Mouse (Mus musculus) layer of hippocampus, adult 18-20 months (tissue): ENCODE measurements at regions not wholly inside any gene's neighbourhood (a gene's known extent, or its start where the extent isn't known, plus 50 kb on each side); places are given as distances from the start of the nearest gene placed in this dataset.
"Not testable (repeated sequence)": the region's sequence is repeated elsewhere in the genome, so short reads cannot be mapped to it uniquely, and the experiment has no call there.

ENCODE experiments used
- DNase-seq, 2 experiments: peaks; one replicate each; pipeline ENCODE4 v3.0.0; 2022; ENCODE audit warnings: low spot score in 2 of 2

DNA sequence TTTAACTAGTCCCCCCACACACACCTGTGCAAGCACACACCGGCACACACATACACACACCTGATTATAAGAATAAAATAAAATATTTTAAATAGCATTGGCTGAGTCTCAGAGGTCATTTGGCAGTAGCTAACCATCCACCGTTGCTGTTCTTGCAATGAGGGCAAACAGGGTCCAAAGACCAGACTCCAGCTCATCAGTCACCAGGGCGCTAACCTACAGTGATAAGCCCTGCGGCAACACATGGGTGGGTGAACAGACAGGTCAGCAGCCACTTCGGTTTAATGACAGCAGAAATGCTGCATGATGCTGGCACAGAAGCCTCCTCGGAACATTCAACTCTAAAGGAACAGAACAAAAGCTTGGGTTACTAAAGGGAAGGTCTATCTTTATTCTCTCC lies 54.9 kb downstream of the Tas2r134 start:
- DNase-seq, result no peak

DNA sequence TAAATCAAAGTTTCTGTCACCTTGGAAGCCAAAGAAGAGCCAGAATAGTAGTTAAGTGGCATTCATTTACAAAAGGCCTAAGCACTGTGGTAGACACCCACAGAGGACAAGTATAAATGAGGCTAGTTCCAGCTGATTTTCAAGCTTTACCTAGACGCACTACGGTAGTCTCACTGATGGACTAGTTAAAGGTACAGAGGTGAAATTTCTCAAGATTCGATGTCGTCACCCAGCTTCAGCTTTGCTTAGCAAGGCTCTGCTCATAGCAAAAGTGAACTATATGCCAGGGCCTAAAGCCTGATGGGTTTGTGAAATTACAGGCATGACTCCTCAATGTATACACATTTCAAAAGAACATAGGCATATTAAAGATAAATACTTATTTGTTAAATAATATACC lies 55.4 kb downstream of the Tas2r134 start:
- no peak for DNase-seq

DNA sequence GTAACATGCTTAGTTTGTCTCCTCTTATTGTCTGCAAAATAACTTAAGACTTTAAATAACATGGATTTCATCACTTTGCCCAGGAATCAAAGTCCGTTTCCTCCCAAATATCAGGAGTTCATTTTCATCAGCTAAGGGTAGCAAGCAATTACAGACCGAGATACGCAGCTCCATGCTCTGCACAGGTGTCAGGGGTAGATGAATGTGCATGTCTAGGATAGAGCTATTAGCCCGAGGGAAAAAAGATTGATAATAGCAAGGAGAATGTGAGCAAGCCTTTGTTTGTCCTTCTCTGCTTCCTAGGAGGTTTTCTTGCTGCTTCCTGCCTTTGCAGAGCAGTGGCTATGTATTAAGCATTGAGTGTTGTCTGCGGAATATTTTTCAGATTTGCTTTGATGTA lies 77.8 kb downstream of the Tas2r134 start:
- DNase-seq, result no peak

DNA sequence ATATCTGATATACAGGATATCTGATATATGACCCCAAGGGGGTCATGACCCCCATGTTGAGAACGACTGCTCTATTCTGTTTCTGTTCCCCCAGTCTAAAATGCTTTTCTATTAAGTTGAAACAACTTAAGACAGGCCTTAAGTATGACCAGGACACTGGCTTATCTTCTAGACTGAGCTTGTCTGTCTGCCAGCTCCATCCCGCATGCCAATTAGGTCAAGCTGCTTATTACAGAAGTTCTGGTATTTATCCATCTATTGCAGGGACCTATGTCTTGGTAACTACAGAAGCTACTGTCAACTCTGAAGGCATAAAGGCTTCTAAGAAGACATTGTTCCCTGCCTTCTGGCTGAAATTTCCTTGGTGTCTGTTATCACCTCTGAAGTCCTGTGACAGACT lies 81.4 kb downstream of the Tas2r134 start:
- no peak for DNase-seq

DNA sequence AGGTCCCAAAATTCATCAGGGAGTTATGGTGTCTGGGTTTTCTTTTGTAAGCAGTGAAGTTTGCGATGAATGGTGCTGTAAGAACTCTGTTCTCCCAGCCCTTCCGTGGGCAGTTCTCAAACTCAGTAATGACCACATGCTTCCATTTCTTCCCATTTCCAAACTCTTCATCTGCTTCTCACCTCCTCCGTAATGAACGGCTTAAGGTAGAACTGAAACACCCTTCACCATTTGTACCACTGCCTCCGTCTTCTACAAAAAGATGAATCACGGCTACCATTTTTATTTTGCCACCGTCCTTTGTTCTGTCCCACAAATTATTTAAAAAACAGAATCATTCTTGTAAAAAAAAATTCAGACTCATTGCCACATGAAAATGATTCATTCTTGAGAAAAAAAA lies 85.3 kb downstream of the Tas2r134 start:
- no peak for DNase-seq

DNA sequence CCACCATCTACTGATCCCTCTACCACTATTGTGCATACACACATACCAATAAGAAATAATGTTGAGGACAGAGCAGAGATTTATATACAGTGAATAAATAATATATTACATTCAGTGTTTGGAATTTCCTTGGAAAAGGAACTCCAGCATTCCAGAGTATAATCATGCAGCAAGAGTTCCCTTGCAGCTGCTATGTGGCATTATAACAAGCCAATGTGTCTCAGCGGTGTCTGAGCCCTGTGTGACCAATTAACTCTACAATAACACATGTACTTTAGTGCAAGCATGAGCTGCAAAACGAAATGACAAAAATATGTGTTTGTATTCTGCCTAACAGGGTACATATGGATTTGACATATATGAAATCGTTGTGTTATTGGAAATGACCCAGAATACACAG lies 103.5 kb downstream of the Tas2r134 start:
- no peak for DNase-seq

DNA sequence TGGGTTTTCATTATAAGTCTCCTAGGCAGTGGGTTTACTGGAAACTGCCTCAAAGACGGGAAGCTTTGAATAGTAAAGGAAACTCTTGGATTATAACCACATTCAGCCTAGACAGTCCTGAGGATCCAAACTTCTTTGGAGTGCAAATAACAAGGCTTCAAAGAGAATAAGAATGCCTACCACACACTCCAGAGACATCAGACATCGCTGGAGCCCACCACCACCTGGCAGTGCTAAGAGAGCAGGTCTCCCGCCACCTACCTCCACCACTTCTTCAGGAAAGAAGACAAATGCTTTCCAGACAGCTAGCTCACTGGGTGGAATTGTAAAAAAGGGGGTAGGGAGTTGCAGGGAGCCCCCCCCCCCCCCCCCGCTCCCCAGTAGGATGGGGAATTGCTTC lies 104.4 kb downstream of the Tas2r134 start:
- DNase-seq, result no peak

DNA sequence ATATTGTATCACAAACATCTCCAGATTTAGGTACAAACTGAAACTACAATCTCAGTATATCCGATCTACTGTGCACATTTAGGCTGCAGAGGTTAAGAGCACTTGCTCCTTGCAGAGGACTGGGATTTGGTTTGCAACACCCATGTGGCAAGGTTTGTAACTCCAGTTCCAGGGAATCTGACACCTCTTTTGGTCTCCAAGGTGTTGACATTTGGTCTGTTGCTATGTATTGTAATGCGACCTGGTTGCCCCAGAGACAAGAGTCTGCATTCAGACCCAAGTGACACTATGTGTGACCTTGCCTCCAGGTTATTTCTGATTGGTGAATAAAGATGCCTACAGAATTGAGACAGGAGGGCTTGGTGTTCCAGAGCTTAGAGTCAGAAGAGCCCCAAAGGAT lies 105.0 kb downstream of the Tas2r134 start:
- DNase-seq, result no peak

DNA sequence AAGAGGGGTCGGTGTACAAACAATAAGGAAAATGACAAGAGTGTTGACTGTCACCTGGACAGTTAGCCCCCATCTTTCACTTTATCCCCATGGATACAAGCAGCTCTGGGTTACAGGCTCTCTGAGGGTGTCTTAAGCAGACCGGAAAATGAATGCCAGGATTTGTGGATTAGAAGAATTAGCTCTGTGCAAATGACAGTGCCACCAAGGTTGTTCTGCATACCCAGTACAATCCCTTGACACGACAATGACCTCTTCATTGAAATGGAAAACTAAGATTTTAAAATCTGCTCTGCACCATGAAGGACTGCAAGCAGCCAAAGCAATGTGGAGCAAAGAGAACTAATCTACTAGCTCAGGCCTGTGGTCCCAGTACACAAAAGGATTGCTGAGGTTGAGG lies 105.9 kb downstream of the Tas2r134 start:
- no peak for DNase-seq

DNA sequence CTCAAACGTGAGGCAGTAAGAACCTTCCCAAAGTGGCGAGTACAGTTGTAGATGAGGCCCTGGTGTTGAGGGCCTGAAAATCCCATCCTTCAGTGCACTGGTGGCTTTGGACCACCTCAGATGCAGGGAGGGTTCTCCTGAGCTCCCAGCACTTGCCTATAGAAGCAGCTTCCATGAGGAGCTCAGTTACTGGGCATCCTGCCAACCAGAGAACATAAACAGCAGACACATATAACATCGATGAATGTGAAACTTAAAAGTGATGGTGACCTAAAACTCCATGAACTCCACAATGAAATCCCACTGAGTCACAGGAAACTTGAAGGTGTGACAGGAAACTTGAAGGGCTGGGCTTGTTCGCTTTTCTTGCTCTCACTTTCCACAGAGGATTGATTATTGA lies 109.1 kb downstream of the Tas2r134 start:
- no peak for DNase-seq

DNA sequence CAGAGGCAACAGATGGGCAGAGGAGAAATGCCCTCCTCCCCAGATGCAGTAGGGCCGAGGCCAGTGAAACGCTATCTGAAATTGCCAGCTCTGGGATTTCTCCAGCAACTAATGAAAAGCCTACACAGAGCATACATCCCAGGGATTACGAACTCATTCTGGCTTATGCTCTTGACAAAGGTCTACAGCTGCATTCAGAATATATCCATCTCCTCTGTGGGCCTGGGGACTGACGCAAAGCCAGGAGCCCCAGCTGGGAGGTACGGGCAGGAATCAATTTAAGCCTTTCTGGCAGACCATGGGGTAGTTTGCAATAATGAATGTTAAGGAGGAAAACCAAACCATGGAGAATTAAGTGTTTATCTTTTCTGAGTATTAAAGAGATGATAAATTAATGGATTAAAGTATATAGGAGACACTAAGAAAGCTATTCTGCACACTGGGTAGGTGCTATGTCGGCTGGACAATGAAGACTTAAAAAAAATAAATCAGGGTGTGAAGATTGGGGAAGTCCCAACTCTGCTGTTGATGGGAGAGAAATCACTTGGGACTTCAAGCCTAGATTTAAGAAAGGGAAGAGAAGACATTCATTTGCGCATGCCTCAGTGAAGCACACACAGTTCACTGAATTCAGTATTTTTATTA lies 120.5 kb downstream of the Tas2r134 start:
- no peak for DNase-seq

DNA sequence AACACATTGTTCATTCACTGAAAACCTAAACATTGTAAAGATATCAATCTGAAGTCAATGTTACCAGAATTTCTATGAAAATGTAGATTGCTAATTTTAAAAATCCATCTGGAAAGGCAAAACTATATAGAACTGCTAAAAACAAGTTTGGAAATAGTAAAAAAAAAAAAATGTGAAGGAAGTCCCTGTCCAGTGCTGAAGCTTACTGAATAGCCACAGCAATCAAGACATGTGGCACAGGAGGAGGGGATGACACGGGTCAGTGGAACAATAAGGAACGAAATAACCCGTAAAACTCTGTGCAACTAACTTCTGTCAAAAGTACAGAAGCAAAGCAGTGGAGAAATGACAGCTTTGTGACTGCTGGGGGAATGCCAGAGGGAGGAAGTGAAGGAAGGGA lies 121.9 kb downstream of the Tas2r134 start:
- DNase-seq, result no peak

DNA sequence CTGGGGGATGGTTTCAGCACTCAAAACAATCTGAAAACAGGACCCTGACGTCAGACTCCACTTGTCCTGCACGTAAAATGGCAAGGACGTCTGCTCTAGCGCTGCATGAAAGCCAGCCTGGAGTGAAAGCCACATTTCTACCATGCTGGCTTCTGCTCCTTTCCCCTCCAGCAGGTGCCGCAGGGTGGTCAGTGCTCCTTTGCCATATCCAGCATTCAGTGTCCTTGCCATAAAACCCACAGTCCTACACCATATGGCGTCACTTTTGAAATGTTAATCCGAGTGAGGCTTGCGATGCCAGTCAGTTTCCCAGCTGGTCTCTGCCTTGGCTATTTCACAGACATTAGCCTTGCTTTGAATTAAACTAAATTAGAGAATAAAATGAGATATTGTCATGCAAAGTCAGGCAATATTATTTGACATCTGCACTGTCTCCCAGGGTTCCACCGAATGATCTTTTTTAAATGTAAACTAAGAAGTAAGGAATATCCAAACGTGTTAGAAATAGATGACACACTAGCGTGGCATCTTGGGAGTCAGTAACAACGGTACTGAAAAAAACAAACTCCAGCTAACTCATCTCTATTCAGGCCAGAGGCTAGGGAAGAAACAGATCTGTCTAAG lies 125.7 kb downstream of the Tas2r134 start:
- DNase-seq, result no peak

DNA sequence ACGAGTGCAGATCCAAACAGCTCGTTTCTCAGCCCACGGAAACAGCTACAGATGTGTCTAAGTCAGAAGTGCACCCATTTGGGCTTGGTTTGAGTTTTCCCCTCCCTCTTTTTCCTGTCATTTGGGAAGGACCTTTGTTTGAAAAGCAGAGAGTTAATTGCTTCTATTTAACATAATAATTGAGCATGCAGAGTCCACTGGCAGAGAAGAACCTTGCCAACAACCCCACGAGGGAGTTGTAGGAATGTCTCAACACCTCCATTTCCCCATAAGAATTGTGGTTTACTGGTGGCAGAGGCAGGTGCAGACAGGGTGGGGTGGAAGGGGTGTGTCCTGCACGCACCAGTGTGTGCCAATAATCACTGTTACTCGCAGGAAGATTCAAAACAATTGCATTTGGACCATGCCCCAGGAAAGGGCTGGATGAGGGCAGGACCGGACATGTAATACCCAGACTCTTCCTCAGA lies 126.3 kb downstream of the Tas2r134 start:
- DNase-seq, result no peak

DNA sequence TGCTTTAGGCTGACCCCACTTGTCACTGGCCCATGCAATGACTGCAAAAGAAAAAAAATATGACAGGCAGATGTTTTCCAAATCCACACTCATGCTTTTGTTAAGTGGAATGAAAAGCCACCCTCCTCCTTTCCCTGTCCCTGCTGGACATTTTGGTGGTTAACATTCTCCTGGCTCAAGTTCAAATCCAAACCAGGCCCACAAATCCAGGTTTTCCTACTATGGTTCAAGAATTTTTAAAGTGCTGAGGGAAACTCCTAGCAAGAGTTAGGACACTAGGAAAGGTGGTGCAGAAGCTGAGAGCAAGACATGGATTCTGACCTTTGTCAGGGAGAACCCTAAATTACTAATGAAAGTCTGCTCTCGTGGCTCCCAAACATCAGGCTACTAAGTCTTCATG lies 130.1 kb downstream of the Tas2r134 start:
- no peak for DNase-seq

DNA sequence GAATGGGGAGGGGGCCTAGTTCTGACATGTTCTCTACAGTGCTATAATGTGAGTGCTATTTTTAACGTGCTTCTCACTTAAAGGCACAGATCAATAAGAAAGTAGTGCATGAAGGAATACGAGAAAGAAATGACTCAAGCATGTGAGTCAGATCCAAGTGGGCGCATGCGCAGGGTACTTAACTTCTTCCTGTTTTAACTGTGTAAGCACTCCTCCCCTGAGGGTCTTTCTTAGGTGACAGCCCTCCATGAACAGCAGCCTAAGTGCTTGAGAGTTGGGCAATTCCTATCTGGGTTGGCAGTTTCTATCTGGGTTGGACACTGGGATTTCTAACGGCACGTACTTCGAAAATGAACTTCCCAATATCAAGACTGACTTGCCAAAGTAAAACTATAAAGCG lies 130.8 kb downstream of the Tas2r134 start:
- no peak for DNase-seq

DNA sequence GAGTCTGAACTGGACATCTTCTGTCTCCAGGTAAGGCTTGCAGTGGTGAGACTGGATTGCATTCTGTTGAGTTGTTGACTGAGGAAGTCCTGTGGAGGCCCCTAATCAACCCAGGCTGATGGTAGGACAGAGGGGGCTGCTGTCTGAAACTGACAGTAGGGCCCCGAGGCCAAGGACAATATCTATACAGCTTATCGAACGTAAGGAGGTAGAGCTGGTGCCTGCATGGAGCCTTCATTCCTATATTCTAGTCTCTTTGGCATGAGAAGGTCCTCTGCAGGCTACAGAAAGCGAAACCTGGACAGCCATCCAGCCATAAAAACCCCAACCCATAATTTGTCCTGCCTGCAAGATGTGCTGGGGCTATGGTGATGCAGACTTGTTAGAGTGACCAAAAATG lies 135.6 kb downstream of the Tas2r134 start:
- no peak for DNase-seq

DNA sequence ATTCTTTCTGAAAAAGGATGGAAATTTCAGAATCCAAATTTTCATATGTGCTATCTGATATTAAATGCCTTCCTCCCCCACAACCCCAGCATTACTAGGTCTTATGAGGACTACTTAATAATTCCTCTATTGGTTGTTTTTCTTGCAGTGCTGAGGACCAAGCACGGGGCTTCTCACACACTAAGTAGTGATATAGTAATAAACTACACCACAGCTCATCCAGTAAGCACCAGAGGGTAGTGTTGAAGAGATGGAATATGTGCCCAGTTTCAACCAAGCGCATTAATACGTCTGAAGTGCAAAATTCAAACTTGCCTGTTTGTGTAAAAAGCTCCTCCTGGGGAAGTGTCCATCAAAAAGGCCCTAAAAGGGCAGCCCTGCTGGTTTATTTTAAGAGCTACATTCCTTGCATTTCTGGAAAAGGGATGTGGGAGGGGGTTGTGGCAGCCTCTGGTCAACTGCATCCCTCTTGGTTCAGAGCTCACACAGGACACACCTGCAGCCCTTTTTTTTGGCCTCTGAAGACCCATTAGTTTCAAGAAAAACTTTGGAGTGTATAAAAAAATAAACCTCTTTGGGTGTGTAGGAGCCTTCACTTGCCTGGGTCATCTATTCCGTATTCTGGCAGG lies 140.3 kb downstream of the Tas2r134 start:
- DNase-seq, result no peak

DNA sequence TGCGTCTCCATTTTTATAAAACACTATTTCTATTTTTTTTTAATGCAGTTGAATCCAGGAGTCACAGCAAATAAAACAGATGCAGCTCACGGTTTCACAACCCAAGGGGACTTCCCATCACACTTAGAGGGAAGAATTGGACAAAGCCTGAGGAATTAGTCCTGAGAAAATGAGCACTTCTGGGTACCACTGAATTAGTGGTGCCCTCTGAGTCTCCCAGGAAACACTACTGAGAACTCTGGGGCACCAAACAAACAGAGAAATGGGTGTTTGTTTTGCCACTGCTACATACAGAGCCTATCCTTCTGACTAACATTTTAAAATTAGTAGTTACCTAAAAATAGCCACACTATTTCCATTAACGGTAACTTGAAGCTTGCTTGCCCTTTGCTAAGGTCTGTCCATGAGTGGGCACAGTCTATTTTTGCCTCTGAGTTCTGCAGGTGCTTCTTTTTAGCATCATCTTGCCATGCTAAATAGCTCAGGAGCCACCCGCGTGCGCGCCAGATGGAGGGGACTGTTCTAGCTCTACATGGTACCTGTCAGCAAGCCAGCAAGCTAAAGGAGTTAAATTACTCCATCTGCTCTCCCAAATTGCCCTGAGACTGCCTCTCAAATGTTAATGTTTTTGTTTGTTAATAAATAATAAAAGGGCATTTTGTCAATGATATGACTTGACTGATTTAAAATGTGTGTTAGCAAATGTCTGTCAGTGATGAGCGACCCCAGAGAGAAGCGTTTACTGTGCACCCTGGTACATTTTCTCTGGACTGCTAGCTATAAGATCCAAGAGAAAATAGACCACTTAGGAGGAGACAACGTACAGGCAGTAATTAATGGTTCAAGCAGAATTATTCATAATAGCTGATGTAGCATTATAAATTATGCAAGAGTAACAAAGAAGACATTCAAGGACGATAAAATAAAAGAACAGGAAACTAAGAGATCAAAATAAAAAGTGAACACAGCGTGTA lies 141.3 kb downstream of the Tas2r134 start:
- DNase-seq, result peak; percentile 48 to 82

DNA sequence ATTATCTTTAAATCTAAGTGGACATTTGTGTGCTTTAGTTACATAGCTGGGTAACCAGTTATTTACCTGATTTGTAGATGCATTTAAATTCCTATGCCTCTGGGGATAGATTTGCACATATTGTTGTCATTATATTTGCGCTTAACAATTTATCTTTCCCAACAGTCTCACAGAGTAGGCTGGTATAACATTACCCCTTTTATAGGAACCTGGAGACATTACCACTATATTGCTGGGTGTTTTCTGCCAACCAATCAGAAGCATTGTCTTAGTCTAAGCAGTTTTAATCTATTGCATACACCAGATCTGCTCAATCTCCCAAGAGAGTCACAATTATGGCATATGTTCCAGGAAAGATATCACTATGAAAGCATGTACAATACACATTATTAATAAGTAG lies 149.8 kb downstream of the Rbm43 start:
- no peak for DNase-seq

DNA sequence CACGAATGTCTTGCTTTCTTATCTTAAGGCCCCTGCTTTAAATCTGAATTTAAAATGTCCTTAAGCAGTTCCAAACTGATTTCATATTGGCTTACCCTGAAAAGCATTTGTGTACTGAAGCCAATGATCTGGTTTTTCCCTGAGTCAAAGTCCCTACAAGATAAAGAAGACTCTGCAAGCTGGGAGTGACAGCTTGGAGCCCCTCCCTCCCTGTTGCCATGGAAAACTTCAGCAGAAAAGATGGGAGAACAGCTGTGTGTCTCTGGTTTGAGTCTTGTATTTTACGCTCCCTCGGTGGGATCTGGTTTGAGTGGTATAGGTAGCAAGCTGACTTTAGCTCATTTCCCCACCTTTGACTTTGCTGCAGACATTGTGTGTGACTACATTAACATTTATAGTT lies 146.1 kb downstream of the Rbm43 start:
- peak in 1 of 2 experiments; percentile 18 for DNase-seq

DNA sequence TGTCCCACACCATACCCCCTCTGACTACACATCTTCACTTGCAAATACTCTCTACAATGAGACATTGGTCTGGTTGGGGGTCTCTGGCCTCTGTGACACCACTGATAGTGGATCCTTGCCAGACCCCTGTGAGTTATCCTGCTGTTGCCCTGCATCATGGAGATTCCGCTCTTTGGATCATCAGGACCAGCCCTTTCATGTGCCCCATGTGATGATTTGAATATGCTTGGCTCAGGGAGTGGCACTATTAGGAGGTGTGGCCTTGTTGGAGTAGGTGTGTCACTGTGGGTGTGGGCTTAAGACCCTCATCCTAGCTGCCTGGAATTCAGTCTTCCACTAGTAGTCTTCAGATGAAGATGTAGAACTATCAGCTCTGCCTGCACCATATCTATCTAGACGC lies 141.7 kb downstream of the Rbm43 start:
- not testable (repeated sequence) for DNase-seq
